Mouse (Mus musculus) intestine, embryonic 14.5 days (tissue): ENCODE results near the gene Ptpro. TPM values are rescaled to one million over a fixed set of nuclear protein-coding genes. Genes with fewer than 3 reads are reported as not detected.

Source experiments
- ATAC-seq: fragments of 200-750 bp; cut with Nextera tagmentation; replicated peaks from 2 replicates; pipeline ENCODE4 v1.8.0; 2017; ENCODE audit warnings: low read depth, moderate number of reproducible peaks, moderate TSS enrichment, moderate library complexity; ENCODE audit not compliant: low FRiP score, low TSS enrichment
- DNase-seq: peaks from one replicate; pipeline ENCODE4 v3.0.0-alpha.2; 2018; ENCODE audit warnings: low spot score
- H3K27ac ChIP-seq: fragments of 300-500 bp; sonication (generic); 2 replicates; pipeline ENCODE4 v1.5.1; 2014; ENCODE audit warnings: low read depth, mild to moderate bottlenecking, control low read depth
- H3K27me3 ChIP-seq: fragments of 300-500 bp; sonication (generic); replicated peaks from 2 replicates; pipeline ENCODE4 v1.6.1; 2014; ENCODE audit warnings: low read length, control low read depth; ENCODE audit not compliant: control insufficient read depth, insufficient read depth
- H3K36me3 ChIP-seq: fragments of 300-500 bp; sonication (generic); 2 replicates; pipeline ENCODE4 v1.6.1; 2014; ENCODE audit warnings: low read length, control low read depth; ENCODE audit not compliant: control insufficient read depth, insufficient read depth
- H3K4me1 ChIP-seq: fragments of 300-500 bp; sonication (generic); replicated peaks from 2 replicates; pipeline ENCODE4 v1.6.1; 2014; ENCODE audit warnings: low read length, control low read depth, mixed read lengths; ENCODE audit not compliant: control insufficient read depth, insufficient read depth
- H3K4me2 ChIP-seq: fragments of 300-500 bp; sonication (generic); 2 replicates; pipeline ENCODE4 v1.6.1; 2014; ENCODE audit warnings: low read length
- H3K4me3 ChIP-seq: fragments of 300-500 bp; sonication (generic); 2 replicates; pipeline ENCODE4 v1.5.1; 2014; ENCODE audit warnings: low read depth, low read length, control low read depth, mixed read lengths
- H3K9ac ChIP-seq: fragments of 300-500 bp; sonication (generic); 2 replicates; pipeline ENCODE4 v1.6.1; 2014; ENCODE audit warnings: mild to moderate bottlenecking, low read length
- H3K9me3 ChIP-seq: fragments of 300-500 bp; sonication (generic); 2 replicates; pipeline ENCODE4 v1.6.1; 2016; ENCODE audit warnings: low read length, control low read depth; ENCODE audit not compliant: control insufficient read depth
- WGBS: fragments of 180-500 bp; shearing (Covaris S2); extraction: QIAGEN DNeasy Blood & Tissue Kit; methylation state at CpG from one replicate; pipeline ENCODE4 v1.1.7; 2014; 5-methylcytosine and 5-hydroxymethylcytosine counted together
- polyA plus RNA-seq: library from polyadenylated mRNA; unstranded; fragments of >200 nt; fragmentation: Nextera tagmentation; extraction: Ambion mirVana; gene quantifications from 2 replicates; pipeline ENCODE4 v1.2.1, GENCODE M21; 2014

Ptpro gene
- 3.4 and 3.6 TPM in 2 replicates for polyA plus RNA-seq

DNA sequence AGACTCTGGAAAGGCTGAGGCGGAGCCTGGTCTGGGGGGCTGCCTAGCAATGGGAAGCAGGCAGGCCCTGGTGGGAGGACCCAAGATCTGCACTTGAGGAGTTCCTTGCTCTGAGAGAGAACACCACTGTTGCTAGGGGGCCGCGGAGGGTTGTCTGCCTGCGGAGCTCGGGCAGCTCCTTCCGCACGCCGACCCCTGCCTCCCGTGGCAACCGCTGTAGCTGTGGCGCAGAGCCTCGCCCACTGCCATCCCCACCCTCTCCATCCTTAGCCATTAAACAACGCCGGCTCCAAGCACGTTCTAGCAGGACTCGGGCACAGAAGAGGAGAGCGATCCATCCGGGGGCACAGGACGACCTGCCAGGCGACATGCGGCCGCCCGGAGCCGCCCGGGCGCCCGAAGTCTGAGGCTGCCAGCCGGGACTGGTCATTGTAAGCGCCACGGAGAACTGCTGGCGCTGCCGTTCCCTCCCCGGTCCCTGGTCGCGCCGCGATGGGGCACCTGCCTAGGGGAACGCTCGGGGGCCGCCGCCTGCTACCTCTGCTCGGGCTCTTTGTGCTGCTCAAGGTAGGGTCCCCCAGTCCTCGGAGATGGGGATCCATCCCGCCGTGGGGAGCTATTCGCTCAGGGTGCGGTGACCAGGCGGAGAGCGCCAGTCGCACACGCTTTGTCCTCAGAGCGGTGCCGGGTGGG, at the start of gene Ptpro:
Gene Ptpro (plus strand): TSS at position 126 of the 693 bp plus-strand sequence.
- H3K27me3 ChIP-seq: peaks cover 32% of the 10 kb centered on the region
- no peaks in the 10 kb centered on the region for H3K9me3 ChIP-seq
- WGBS: under 1% methylated on average over 44 of the region's 53 CpGs
- ATAC-seq: peak; percentile 74
- H3K27ac ChIP-seq: no peak within 1 kb of the TSS
- H3K4me3 ChIP-seq: peak within 1 kb of the TSS; percentile 41
- peak within 1 kb of the TSS; percentile 85 for H3K4me2 ChIP-seq
- H3K4me1 ChIP-seq: no peaks in the 10 kb centered on the region; the same call in 1 of the 2 replicates
- peak; percentile 69 for DNase-seq
- no peaks in the 10 kb centered on the region for H3K36me3 ChIP-seq
- peak within 1 kb of the TSS; percentile 38 for H3K9ac ChIP-seq

DNA sequence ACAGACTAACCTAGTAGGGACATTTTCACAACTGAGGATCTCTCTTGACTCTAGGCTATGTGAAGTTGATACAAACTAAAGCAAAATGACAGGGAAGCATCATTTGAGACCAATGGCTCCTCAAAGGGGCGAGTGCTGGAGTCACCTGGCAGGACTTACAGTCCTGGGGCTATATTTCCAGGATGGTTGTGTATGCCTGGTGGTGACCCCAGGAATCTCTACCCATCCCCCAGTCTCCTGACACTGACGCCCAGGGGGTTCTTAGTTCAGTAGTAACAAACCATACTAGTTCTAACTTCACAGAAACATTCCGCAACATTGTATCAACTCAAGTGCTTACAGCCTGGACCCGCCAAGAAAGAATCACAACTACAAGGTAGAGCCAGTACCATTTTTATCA, 49.5 kb upstream of the Ptpro start:
- WGBS: 87% methylated on average over 4 of the region's 4 CpGs
- Histone ChIP-seq H3K4me2 (no peak overlapping the region), H3K9ac (no peak overlapping the region), H3K27me3 (no peaks in the 10 kb centered on the region), H3K4me1 (no peaks in the 10 kb centered on the region), H3K4me3 (no peak overlapping the region), H3K27ac (no peak overlapping the region), H3K36me3 (no peaks in the 10 kb centered on the region), H3K9me3 (0 out of 2 replicates have a peak, but pooled peaks cover 4% of the 10 kb centered on the region)
- ATAC-seq (no peak), DNase-seq (no peak)

DNA sequence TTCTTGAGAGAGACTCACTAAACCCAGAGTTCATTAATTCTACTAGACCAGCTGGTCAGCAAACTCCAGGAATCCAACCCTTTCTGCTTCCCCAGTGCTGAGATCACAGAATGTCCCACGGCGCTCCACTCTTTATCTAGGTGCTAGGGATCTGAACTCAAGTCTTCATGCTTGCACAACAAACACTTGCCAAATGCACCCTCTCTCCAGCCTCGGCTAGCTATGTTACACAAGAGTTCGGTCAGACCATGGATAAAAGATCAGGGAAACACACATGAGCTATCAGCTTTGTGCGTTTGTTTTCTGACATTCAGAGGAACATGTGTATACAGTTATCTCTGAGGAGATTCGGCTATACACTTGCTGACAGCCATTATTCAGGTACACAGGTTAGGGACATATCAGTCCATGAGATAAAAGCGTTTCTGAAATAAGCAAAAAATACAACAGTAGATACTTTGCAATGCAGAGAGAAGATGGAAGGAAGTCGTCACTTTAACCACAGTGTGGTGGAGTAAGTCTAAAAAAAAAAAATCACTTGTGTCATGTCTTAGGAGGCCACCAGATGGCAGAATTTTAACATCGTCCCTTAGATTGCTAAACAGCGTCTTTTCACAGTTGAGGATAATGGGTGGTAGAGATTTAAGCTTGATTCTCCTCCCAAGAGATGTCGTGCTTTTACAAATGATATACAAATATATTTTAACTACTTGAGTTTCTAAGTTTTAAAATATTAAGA, 46.3 kb upstream of the Ptpro start:
- no peak overlapping the region for H3K4me3 ChIP-seq
- no peaks in the 10 kb centered on the region for H3K4me1 ChIP-seq
- 0 out of 2 replicates have a peak, but pooled peaks cover 4% of the 10 kb centered on the region for H3K9me3 ChIP-seq
- no peak for ATAC-seq
- H3K36me3 ChIP-seq: no peaks in the 10 kb centered on the region
- H3K27me3 ChIP-seq: no peaks in the 10 kb centered on the region
- no peak overlapping the region for H3K27ac ChIP-seq
- no peak overlapping the region for H3K9ac ChIP-seq
- no peak overlapping the region for H3K4me2 ChIP-seq
- DNase-seq: peak; percentile 33
- 55% methylated on average over 11 of the region's 11 CpGs for WGBS

DNA sequence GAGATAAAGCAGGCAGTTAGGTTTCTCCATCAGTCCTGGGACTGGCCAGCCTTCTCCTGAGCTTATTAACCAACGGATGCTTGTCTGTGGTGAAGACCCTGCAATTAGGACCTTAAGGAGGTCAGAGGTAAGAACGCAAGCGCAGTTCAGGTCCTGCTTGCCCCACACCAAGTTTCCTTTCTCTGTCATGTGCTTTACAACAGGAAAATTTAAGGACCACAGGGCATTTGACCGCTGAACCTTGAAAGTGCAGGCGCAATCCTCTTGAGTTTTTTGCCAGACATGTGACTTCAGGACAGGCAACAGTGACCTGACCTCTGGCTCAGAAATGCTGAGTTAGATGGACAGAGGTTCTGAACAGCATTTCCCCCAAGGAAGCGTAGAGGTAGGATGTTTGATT, 45.0 kb upstream of the Ptpro start:
- H3K36me3 ChIP-seq: no peaks in the 10 kb centered on the region
- no peak overlapping the region for H3K4me3 ChIP-seq
- no peak for ATAC-seq
- H3K9me3 ChIP-seq: 0 out of 2 replicates have a peak, but pooled peaks cover 4% of the 10 kb centered on the region
- 87% methylated on average over 6 of the region's 6 CpGs for WGBS
- peaks cover 2% of the 10 kb centered on the region; the same call in 1 of the 2 replicates for H3K4me1 ChIP-seq
- H3K9ac ChIP-seq: no peak overlapping the region
- no peak overlapping the region for H3K4me2 ChIP-seq
- H3K27me3 ChIP-seq: no peaks in the 10 kb centered on the region
- H3K27ac ChIP-seq: no peak overlapping the region
- peak; percentile 28 for DNase-seq

DNA sequence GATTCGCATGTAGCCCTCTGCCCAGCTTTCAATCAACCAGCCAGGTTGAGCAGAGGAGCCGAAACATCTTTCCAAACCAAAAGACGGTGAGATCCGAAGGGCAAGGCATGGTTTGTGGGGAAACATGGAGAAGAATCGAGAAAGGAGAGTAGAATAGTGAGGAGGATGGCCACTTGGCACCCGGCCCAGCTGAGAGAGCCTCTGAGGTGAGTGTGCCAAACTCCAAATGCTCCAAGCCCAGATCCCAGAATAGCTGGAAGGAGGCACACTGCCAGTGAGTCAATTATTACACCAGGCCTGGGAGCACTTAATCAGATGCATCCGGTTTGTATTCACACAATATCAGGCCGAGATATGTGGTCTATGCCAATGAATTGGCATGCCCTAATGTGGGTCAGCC, 42.1 kb upstream of the Ptpro start:
- ATAC-seq: no peak
- no peaks in the 10 kb centered on the region for H3K27me3 ChIP-seq
- H3K4me1 ChIP-seq: peaks cover 2% of the 10 kb centered on the region; the same call in 1 of the 2 replicates
- H3K4me3 ChIP-seq: no peak overlapping the region
- no peak overlapping the region for H3K27ac ChIP-seq
- no peaks in the 10 kb centered on the region for H3K36me3 ChIP-seq
- no peak overlapping the region for H3K9ac ChIP-seq
- WGBS: 87% methylated on average over 8 of the region's 8 CpGs
- H3K9me3 ChIP-seq: 0 out of 2 replicates have a peak, but pooled peaks cover 4% of the 10 kb centered on the region
- peak; percentile 44 for DNase-seq
- no peak overlapping the region for H3K4me2 ChIP-seq

DNA sequence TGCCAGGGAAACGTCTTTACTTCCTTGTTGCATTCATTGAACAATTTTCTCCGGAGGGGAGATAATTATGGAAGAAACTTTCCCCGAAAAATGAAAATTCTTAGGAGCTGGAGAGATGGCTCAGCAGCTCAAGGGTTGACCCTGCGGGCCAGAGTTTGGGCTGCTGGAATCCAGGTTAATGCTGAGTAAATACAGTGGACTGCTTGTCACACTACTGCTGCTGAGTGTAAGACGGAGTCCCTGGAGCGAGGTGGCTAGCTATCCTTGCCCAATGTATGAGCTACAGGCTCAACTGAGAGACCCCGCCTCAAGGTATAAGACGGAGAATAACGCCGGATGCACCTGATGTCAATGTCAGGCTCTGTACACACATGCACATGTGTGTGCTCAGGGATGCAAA, 41.1 kb upstream of the Ptpro start:
- Histone ChIP-seq H3K36me3 (no peaks in the 10 kb centered on the region), H3K4me3 (no peak overlapping the region), H3K4me2 (no peak overlapping the region), H3K9me3 (no peaks in the 10 kb centered on the region), H3K27me3 (no peaks in the 10 kb centered on the region), H3K27ac (no peak overlapping the region), H3K4me1 (peaks cover 2% of the 10 kb centered on the region; the same call in 1 of the 2 replicates), H3K9ac (no peak overlapping the region)
- DNase-seq: no peak
- WGBS: 90% methylated on average over 10 of the region's 10 CpGs
- no peak for ATAC-seq

DNA sequence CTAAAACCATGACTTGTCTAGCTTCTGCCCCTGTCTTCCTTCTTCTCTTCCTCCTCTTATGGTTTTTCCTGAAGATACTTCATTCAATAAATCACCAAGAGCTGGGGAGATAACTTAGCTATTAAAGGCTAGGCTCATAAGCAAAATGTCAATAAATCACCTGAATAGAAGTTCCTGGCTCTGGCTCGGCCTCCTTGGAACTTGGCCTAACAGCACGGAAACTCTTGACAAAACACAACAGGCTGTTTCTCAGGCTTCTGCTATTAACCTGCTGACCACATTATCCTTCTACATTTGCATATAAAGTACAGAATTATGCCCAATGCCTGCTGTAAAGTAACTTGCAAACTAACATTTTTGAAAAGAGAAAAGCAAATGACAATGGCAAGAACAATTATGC, 40.7 kb upstream of the Ptpro start:
- no peak for ATAC-seq
- Histone ChIP-seq H3K4me1 (peaks cover 2% of the 10 kb centered on the region; the same call in 1 of the 2 replicates), H3K9ac (no peak overlapping the region), H3K36me3 (no peaks in the 10 kb centered on the region), H3K9me3 (no peaks in the 10 kb centered on the region), H3K4me2 (no peak overlapping the region), H3K4me3 (no peak overlapping the region), H3K27me3 (no peaks in the 10 kb centered on the region), H3K27ac (no peak overlapping the region)
- WGBS: 32% methylated on average over 2 of the region's 2 CpGs
- DNase-seq: no peak

DNA sequence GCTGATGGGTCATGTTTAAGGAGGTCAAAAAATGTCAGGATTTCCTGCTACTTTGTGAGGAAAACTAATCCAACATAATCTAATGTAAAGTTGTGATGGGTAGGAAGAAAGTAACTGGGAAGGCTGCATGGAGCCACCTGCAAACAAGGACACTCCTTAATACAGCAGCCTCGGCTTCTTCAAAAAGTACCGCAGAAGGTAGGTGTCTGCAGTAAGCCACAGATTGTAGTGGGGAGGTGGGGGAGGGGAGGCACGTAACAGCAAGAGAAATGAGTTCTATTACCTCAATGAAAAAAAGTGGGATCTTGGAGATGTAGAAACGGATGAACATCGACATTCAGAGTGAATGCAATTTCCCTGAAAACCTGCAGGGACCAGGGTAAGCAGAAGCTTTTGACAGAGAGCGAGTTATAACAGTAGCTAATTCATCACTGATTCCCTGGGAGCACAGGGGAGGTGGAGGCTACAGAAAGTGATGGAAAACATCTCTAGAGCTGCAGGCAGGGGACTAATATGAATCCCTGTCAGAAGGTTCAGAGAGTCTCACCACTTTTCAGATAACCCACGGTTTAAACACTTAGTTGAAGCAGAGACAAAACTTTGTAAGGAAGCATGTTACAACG, 34.2 kb upstream of the Ptpro start:
- no peak overlapping the region for H3K9ac ChIP-seq
- WGBS: 73% methylated on average over 8 of the region's 8 CpGs
- no peak for ATAC-seq

More for the DNA sequence above, 34.2 kb upstream of the Ptpro start:
- H3K27ac ChIP-seq: no peak overlapping the region
- no peaks in the 10 kb centered on the region for H3K36me3 ChIP-seq
- H3K4me1 ChIP-seq: no peaks in the 10 kb centered on the region
- no peaks in the 10 kb centered on the region for H3K27me3 ChIP-seq
- no peak for DNase-seq
- no peaks in the 10 kb centered on the region for H3K9me3 ChIP-seq
- H3K4me2 ChIP-seq: no peak overlapping the region
- no peak overlapping the region for H3K4me3 ChIP-seq
